Mouse (Mus musculus): Measurements from ENCODE around the gene Cpa2. TPM values are rescaled to one million over a fixed set of nuclear protein-coding genes. Genes with fewer than 3 reads are reported as not detected.

Gene Cpa2
- polyA plus RNA-seq, 1 experiment = not detected

DNA sequence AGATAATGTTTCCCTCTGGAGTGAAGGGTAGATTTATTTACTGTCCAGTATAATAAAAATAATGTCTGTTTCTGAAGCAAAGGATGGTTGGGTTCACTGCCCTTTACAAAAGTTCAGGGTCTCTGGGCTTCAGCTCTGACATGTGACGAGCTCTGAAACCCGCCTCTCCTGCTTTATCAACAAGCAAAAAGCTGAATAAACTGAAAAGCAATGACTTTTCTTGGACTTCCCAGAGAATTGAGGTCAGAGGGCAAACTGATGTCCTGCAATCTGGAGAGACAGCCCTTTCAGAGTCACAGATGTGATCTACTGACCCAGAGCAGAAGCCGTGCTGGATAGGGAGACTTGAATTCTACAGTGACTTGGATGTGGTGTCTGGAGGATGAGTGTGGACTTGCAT lies 58.7 kb downstream of the Cpa2 start:
- Histone ChIP-seq H3K79me3 (ENCODE audit: low read depth) (no peaks in the 10 kb centered on the region), H3K27me3 (ENCODE audit: control insufficient read depth, insufficient read depth, insufficient read length) (no peaks in the 10 kb centered on the region), H3K4me3 (ENCODE audit: insufficient read depth, poor library complexity, severe bottlenecking) (no peak overlapping the region), H3K36me3 (ENCODE audit: control insufficient read depth, insufficient read depth) (no peaks in the 10 kb centered on the region), H3ac (ENCODE audit: control insufficient read depth, insufficient read length, low read depth) (no peak overlapping the region), H3K79me2 (ENCODE audit: control insufficient read depth, insufficient read depth) (no peaks in the 10 kb centered on the region)
- TF ChIP-seq FOSL1 (IDR thresholded peaks at IDR 0.05; ENCODE audit: insufficient read depth, low read length, poor library complexity, severe bottlenecking) (no peak), CTCF (IDR thresholded peaks at IDR 0.05; ENCODE audit: control insufficient read depth, insufficient read depth, insufficient read length) (no peak), MAX (IDR thresholded peaks at IDR 0.05) (no peak), USF1 (IDR thresholded peaks at IDR 0.05; ENCODE audit: low read depth) (no peak), MYOD1 (IDR thresholded peaks at IDR 0.05; ENCODE audit: control insufficient read depth, insufficient read length, low read depth) (no peak), MYOG (IDR thresholded peaks at IDR 0.05; ENCODE audit: control insufficient read depth, extremely low read depth, insufficient read length) (no peak), CEBPB (IDR thresholded peaks at IDR 0.05; ENCODE audit: low read depth) (no peak)

DNA sequence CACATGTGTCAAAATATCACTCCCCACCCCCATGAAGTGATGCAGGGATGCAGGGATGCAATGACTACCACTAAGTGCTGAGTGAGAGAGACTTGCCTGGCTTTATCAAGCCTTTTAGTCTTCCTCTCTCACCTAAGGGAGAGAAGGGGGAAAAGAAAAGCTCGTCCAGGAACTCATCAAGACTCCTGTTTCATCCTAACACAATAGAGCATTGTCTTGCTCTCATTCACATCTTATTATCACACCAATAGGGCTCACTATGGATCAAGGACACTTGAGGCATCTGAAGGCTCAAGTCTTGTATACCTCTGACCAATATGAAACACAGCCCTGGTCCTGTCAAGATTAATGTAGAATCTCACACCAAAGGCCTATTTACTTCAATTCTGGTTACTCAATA lies 59.6 kb downstream of the Cpa2 start:
- no peaks in the 10 kb centered on the region for H3K79me2 ChIP-seq (ENCODE audit: control insufficient read depth, insufficient read depth)
- TF ChIP-seq CEBPB (IDR thresholded peaks at IDR 0.05; ENCODE audit: low read depth) (no peak), USF1 (IDR thresholded peaks at IDR 0.05; ENCODE audit: low read depth) (no peak), MYOG (IDR thresholded peaks at IDR 0.05; ENCODE audit: control insufficient read depth, extremely low read depth, insufficient read length) (no peak)

DNA sequence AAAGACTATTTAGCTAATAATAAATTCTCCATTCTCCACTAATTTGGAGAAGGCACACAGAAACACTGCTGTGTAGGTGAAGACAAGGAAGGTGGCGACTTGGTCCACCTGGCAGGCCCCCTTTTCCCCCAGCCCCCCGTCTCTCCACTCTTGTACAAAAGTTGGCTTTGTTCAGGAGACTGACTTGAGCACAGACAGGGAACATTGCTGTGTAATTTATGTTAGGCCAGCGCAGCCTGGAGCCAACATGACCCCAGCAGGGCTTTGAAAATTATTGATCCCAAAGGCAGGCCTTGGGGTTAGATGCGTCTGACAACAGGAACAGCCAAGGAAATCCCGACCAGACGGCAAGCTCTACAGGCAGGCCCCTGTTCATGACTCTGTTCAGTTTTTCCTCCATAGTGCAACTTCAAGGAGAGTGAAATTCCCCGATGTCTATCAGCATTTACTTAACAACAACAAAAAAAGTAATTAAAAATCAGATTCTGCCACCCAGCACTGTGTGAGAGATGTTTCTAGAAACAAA lies 63.0 kb downstream of the Cpa2 start:
- Histone ChIP-seq H3ac (ENCODE audit: control insufficient read depth, insufficient read length, low read depth) (no peak overlapping the region), H3K79me2 (ENCODE audit: control insufficient read depth, insufficient read depth) (no peaks in the 10 kb centered on the region), H3K27me3 (ENCODE audit: control insufficient read depth, insufficient read depth, insufficient read length) (no peaks in the 10 kb centered on the region), H3K4me3 (ENCODE audit: insufficient read depth, poor library complexity, severe bottlenecking) (no peak overlapping the region), H3K36me3 (ENCODE audit: control insufficient read depth, insufficient read depth) (no peaks in the 10 kb centered on the region), H3K79me3 (ENCODE audit: low read depth) (no peaks in the 10 kb centered on the region)
- no peak for TF ChIP-seq CEBPB (IDR thresholded peaks at IDR 0.05; ENCODE audit: low read depth)
- TF ChIP-seq FOSL1 (IDR thresholded peaks at IDR 0.05; ENCODE audit: insufficient read depth, low read length, poor library complexity, severe bottlenecking) = no peak
- TF ChIP-seq MYOG (IDR thresholded peaks at IDR 0.05; ENCODE audit: control insufficient read depth, extremely low read depth, insufficient read length) = no peak
- TF ChIP-seq MYOD1 (IDR thresholded peaks at IDR 0.05; ENCODE audit: control insufficient read depth, insufficient read length, low read depth) = no peak
- no peak for TF ChIP-seq CTCF (IDR thresholded peaks at IDR 0.05; ENCODE audit: control insufficient read depth, insufficient read depth, insufficient read length)
- no peak for TF ChIP-seq MAX (IDR thresholded peaks at IDR 0.05)

More for the DNA sequence above, 59.6 kb downstream of the Cpa2 start:
- H3ac ChIP-seq (ENCODE audit: control insufficient read depth, insufficient read length, low read depth) = no peak overlapping the region
- H3K36me3 ChIP-seq (ENCODE audit: control insufficient read depth, insufficient read depth) = no peaks in the 10 kb centered on the region
- no peaks in the 10 kb centered on the region for H3K79me3 ChIP-seq (ENCODE audit: low read depth)
- H3K27me3 ChIP-seq (ENCODE audit: control insufficient read depth, insufficient read depth, insufficient read length) = no peaks in the 10 kb centered on the region
- no peak overlapping the region for H3K4me3 ChIP-seq (ENCODE audit: insufficient read depth, poor library complexity, severe bottlenecking)

DNA sequence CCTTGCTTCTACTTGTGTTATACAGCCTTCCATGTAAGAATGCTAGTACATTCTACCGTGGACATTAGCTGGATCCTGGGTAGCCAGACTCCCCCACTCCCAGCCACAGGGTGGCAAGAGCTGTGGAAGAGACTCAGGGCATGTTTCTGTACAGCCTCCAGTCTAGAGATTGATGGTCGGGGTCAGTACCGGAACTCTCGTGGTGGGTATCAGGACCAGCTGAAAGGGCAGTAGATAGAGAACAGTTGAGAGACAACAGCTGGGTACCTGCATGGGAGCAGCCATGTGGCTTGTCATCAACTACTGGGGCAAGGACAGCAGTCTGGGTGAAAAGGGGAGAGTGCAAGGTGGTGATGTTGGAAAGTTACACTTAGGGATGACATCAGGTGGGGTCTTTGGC lies 63.7 kb downstream of the Cpa2 start:
- H3K27me3 ChIP-seq (ENCODE audit: control insufficient read depth, insufficient read depth, insufficient read length) = no peaks in the 10 kb centered on the region
- no peak overlapping the region for H3ac ChIP-seq (ENCODE audit: control insufficient read depth, insufficient read length, low read depth)
- no peaks in the 10 kb centered on the region for H3K36me3 ChIP-seq (ENCODE audit: control insufficient read depth, insufficient read depth)
- H3K79me3 ChIP-seq (ENCODE audit: low read depth) = no peaks in the 10 kb centered on the region
- H3K4me3 ChIP-seq (ENCODE audit: insufficient read depth, poor library complexity, severe bottlenecking) = no peak overlapping the region
- H3K79me2 ChIP-seq (ENCODE audit: control insufficient read depth, insufficient read depth) = no peaks in the 10 kb centered on the region
- TF ChIP-seq CTCF (IDR thresholded peaks at IDR 0.05; ENCODE audit: control insufficient read depth, insufficient read depth, insufficient read length) = no peak
- no peak for TF ChIP-seq FOSL1 (IDR thresholded peaks at IDR 0.05; ENCODE audit: insufficient read depth, low read length, poor library complexity, severe bottlenecking)
- TF ChIP-seq CEBPB (IDR thresholded peaks at IDR 0.05; ENCODE audit: low read depth) = no peak
- no peak for TF ChIP-seq MYOG (IDR thresholded peaks at IDR 0.05; ENCODE audit: control insufficient read depth, extremely low read depth, insufficient read length)
- TF ChIP-seq MYOD1 (IDR thresholded peaks at IDR 0.05; ENCODE audit: control insufficient read depth, insufficient read length, low read depth) = no peak
- no peak for TF ChIP-seq USF1 (IDR thresholded peaks at IDR 0.05; ENCODE audit: low read depth)
- no peak for TF ChIP-seq MAX (IDR thresholded peaks at IDR 0.05)

DNA sequence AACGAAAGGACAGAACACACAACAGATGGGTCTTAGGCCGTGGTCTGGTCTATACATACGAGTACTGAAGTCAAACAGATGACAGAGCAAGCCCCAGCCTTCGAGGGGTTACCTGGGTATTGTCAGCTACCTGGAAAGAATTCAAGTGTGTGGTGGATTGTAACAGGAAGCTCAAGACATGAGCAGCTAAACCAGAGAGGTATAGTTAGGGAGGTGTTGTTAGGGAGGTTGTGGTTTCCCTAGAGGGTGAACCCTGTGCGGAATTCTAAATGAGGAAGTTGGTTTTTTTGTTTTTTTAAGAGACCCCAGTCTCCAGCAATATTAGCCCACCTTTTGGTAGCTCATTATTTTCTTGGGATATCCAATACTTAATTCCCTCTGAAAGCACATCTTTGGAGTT lies 64.3 kb downstream of the Cpa2 start:
- Histone ChIP-seq H3K36me3 (ENCODE audit: control insufficient read depth, insufficient read depth) (no peaks in the 10 kb centered on the region), H3K79me2 (ENCODE audit: control insufficient read depth, insufficient read depth) (no peaks in the 10 kb centered on the region), H3ac (ENCODE audit: control insufficient read depth, insufficient read length, low read depth) (no peak overlapping the region), H3K4me3 (ENCODE audit: insufficient read depth, poor library complexity, severe bottlenecking) (no peak overlapping the region), H3K79me3 (ENCODE audit: low read depth) (no peaks in the 10 kb centered on the region), H3K27me3 (ENCODE audit: control insufficient read depth, insufficient read depth, insufficient read length) (no peaks in the 10 kb centered on the region)
- TF ChIP-seq FOSL1 (IDR thresholded peaks at IDR 0.05; ENCODE audit: insufficient read depth, low read length, poor library complexity, severe bottlenecking) (no peak), MYOD1 (IDR thresholded peaks at IDR 0.05; ENCODE audit: control insufficient read depth, insufficient read length, low read depth) (no peak), MYOG (IDR thresholded peaks at IDR 0.05; ENCODE audit: control insufficient read depth, extremely low read depth, insufficient read length) (no peak), CTCF (IDR thresholded peaks at IDR 0.05; ENCODE audit: control insufficient read depth, insufficient read depth, insufficient read length) (no peak), MAX (IDR thresholded peaks at IDR 0.05) (no peak), CEBPB (IDR thresholded peaks at IDR 0.05; ENCODE audit: low read depth) (no peak), USF1 (IDR thresholded peaks at IDR 0.05; ENCODE audit: low read depth) (no peak)

DNA sequence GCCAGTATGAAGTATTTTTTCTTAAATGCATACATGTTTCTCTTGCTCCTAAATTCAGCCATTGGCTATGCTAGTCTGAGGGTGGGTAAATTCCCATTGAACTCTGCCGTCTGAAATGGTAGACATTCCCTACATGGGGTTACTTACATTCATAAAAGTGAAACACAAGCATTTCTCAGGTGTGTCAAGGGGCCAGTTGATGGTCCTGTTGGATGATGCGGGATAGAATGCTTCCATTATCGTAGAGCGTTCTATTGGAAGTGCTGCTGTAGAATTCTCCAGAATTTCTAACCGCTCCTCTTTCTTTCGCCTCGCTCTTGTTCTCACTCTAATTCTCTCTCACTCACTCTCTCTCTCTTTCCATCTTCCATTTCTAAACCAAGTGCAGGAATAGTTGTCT lies 69.3 kb downstream of the Cpa2 start, which contains the start of gene Cpa5:
TSS of gene Cpa5 (plus strand) at position 301 of the 400 bp plus-strand sequence.
- Histone ChIP-seq H3K79me2 (ENCODE audit: control insufficient read depth, insufficient read depth) (no peaks in the 10 kb centered on the region), H3K27me3 (ENCODE audit: control insufficient read depth, insufficient read depth, insufficient read length) (no peaks in the 10 kb centered on the region), H3ac (ENCODE audit: control insufficient read depth, insufficient read length, low read depth) (no peak within 1 kb of the TSS), H3K36me3 (ENCODE audit: control insufficient read depth, insufficient read depth) (no peaks in the 10 kb centered on the region), H3K79me3 (ENCODE audit: low read depth) (no peaks in the 10 kb centered on the region), H3K4me3 (ENCODE audit: insufficient read depth, poor library complexity, severe bottlenecking) (no peak within 1 kb of the TSS)
- no peak for TF ChIP-seq FOSL1 (IDR thresholded peaks at IDR 0.05; ENCODE audit: insufficient read depth, low read length, poor library complexity, severe bottlenecking)
- TF ChIP-seq USF1 (IDR thresholded peaks at IDR 0.05; ENCODE audit: low read depth) = no peak
- no peak for TF ChIP-seq CEBPB (IDR thresholded peaks at IDR 0.05; ENCODE audit: low read depth)
- TF ChIP-seq MYOD1 (IDR thresholded peaks at IDR 0.05; ENCODE audit: control insufficient read depth, insufficient read length, low read depth) = no peak
- no peak for TF ChIP-seq MAX (IDR thresholded peaks at IDR 0.05)
- no peak for TF ChIP-seq CTCF (IDR thresholded peaks at IDR 0.05; ENCODE audit: control insufficient read depth, insufficient read depth, insufficient read length)
- no peak for TF ChIP-seq MYOG (IDR thresholded peaks at IDR 0.05; ENCODE audit: control insufficient read depth, extremely low read depth, insufficient read length)
